Mouse (Mus musculus) intestine, postnatal 0 days (tissue): Measurements from ENCODE around the gene Xylt2. TPM values are rescaled to one million over a fixed set of nuclear protein-coding genes. Genes with fewer than 3 reads are reported as not detected.

ENCODE experiments used
- ATAC-seq: fragments of 200-750 bp; cut with Nextera tagmentation; 2 replicates; pipeline ENCODE4 v1.8.0; 2017; ENCODE audit warnings: mild to moderate bottlenecking, moderate TSS enrichment, moderate library complexity
- H3K27ac ChIP-seq: fragments of 300-500 bp; sonication (generic); 2 replicates; pipeline ENCODE4 v1.5.1; 2014; ENCODE audit warnings: mild to moderate bottlenecking, low read depth, low read length, moderate library complexity
- H3K27me3 ChIP-seq: fragments of 300-500 bp; sonication (generic); replicated peaks from 2 replicates; pipeline ENCODE4 v1.6.1; 2014; ENCODE audit warnings: low read length, mixed read lengths; ENCODE audit not compliant: control insufficient read depth, insufficient read depth
- H3K36me3 ChIP-seq: fragments of 300-500 bp; sonication (generic); 2 replicates; pipeline ENCODE4 v1.6.1; 2014; ENCODE audit warnings: mild to moderate bottlenecking, moderate library complexity; ENCODE audit not compliant: control insufficient read depth, insufficient read depth
- H3K4me1 ChIP-seq: fragments of 300-500 bp; sonication (generic); replicated peaks from 2 replicates; pipeline ENCODE4 v1.6.1; 2014; ENCODE audit warnings: antibody characterized with exemption, low read length, mixed read lengths; ENCODE audit not compliant: control insufficient read depth, insufficient read depth
- H3K4me2 ChIP-seq: fragments of 300-500 bp; sonication (generic); replicated peaks from 2 replicates; pipeline ENCODE4 v1.6.1; 2014; ENCODE audit warnings: low read depth, mild to moderate bottlenecking, moderate library complexity
- H3K4me3 ChIP-seq: fragments of 300-500 bp; sonication (generic); 2 replicates; pipeline ENCODE4 v1.5.1; 2014; ENCODE audit warnings: low read depth, low read length
- H3K9ac ChIP-seq: fragments of 300-500 bp; sonication (generic); 2 replicates; pipeline ENCODE4 v1.6.1; 2014; ENCODE audit warnings: mild to moderate bottlenecking, low read depth, low read length
- H3K9me3 ChIP-seq: fragments of 300-500 bp; sonication (generic); 2 replicates; pipeline ENCODE4 v1.6.1; 2016; ENCODE audit warnings: mixed run types; ENCODE audit not compliant: control insufficient read depth
- CTCF ChIP-seq: sonication (generic); IDR thresholded peaks from 2 replicates; pipeline ENCODE4 v1.5.1; 2016; ENCODE audit warnings: low read depth, mild to moderate bottlenecking, control low read depth, antibody characterized with exemption, moderate library complexity
- WGBS: fragments of 180-500 bp; shearing (Covaris S2); extraction: QIAGEN DNeasy Blood & Tissue Kit; methylation state at CpG from one replicate; pipeline ENCODE4 v1.1.7; 2014; 5-methylcytosine and 5-hydroxymethylcytosine counted together
- polyA plus RNA-seq: library from polyadenylated mRNA; unstranded; fragments of >200 nt; fragmentation: Nextera tagmentation; extraction: Ambion mirVana; gene quantifications from 2 replicates; pipeline ENCODE4 v1.2.1, GENCODE M21; 2015

Xylt2 gene
- polyA plus RNA-seq, 1 experiment from 2014 or later, result 8.0 TPM

DNA sequence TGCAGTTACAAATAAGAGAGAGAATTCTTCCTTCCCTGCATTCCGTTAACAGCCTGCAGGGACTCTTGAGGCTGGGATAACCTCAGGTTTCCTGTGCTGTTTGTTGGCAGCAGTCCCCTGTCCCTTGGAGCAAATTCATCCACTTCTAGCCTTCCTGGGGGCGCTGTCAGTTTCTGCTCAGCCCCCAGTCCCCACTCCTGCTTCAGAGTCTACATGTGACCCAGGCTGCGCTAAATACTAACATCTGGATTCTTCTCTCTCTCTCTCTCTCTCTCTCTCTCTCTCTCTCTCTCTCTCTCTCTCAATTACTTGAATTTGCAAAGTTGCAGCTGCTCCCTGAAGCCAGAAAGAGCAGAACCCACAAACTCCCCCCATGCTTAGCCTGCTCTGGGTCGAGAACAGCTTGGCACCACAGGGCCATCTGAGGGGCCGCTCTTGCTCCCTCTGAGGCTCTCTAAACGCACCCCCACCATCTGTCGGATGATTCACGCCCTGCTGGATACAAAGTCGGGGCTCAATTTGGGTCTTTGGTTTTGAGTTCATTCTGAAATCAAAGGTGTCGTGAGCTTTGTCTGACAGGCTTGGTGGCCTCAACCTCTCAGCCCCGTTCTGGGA, 36.0 kb upstream of the Xylt2 start:
- no peak overlapping the region for H3K9ac ChIP-seq
- 0 out of 2 replicates have a peak, but pooled peaks cover 3% of the 10 kb centered on the region for H3K9me3 ChIP-seq
- no peak overlapping the region for H3K27ac ChIP-seq
- no peaks in the 10 kb centered on the region for H3K36me3 ChIP-seq
- no peaks in the 10 kb centered on the region for H3K4me1 ChIP-seq
- TF ChIP-seq CTCF, result no peak
- H3K4me2 ChIP-seq, result no peak overlapping the region
- ATAC-seq, result no peak
- 37% methylated on average over 11 of the region's 11 CpGs for WGBS
- H3K27me3 ChIP-seq, result no peaks in the 10 kb centered on the region
- H3K4me3 ChIP-seq, result no peak overlapping the region

DNA sequence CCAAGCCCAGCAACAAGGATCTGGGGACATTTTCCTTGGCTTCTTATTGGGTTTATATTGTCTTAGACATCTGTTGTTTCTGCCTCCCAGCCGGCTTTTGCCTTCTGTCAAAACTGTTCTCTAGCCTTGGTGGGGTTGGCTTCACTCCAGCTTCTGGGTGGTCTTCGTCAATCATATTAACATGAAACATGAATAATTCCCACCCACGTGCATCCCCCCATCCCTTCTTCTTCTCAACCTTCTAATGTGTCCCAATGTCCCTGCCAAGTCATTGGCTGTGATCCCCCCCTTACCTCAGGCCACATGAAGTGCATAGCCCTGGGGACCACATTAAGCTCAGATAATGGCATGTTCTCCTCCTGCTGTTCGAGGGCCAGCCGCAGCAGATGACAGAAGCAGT, 27.2 kb upstream of the Xylt2 start, which contains the start of gene Gm11541:
Gm11541 (minus strand) TSS at position 28 of the 400 bp plus-strand sequence.
- Histone ChIP-seq H3K27ac (no peak within 1 kb of the TSS), H3K9me3 (no peaks in the 10 kb centered on the region), H3K27me3 (0 out of 2 replicates have a peak, but pooled peaks cover 6% of the 10 kb centered on the region), H3K36me3 (no peaks in the 10 kb centered on the region), H3K9ac (no peak within 1 kb of the TSS), H3K4me1 (no peaks in the 10 kb centered on the region), H3K4me3 (no peak within 1 kb of the TSS), H3K4me2 (no peak within 1 kb of the TSS)
- WGBS, result 60% methylated on average over 5 of the region's 5 CpGs
- no peak for TF ChIP-seq CTCF
- no peak for ATAC-seq

DNA sequence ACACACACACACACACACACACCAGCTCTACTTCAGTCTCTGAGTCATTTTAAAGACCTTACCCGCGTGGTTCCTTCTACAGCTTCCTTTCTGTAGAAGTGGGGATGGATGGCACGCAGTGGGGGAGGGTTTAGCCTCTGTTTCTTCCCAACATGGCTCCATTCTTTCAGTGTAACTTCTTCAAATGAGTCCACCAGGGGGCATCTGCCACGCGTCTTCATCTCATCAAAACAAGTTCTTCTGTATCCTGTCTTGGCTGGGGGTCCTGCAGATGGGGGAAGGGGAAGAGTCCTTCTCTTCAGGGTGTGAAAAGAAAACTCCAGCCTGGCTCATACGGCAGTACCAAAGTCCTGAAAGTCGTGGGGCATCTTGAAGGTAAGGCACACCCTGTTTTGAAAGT, 26.7 kb upstream of the Xylt2 start:
- Histone ChIP-seq H3K9me3 (no peaks in the 10 kb centered on the region), H3K4me3 (no peak overlapping the region), H3K36me3 (no peaks in the 10 kb centered on the region), H3K9ac (no peak overlapping the region), H3K4me2 (no peak overlapping the region), H3K27ac (no peak overlapping the region), H3K4me1 (no peaks in the 10 kb centered on the region), H3K27me3 (0 out of 2 replicates have a peak, but pooled peaks cover 6% of the 10 kb centered on the region)
- WGBS, result 50% methylated on average over 7 of the region's 7 CpGs
- ATAC-seq, result no peak
- TF ChIP-seq CTCF, result peak; percentile 55

DNA sequence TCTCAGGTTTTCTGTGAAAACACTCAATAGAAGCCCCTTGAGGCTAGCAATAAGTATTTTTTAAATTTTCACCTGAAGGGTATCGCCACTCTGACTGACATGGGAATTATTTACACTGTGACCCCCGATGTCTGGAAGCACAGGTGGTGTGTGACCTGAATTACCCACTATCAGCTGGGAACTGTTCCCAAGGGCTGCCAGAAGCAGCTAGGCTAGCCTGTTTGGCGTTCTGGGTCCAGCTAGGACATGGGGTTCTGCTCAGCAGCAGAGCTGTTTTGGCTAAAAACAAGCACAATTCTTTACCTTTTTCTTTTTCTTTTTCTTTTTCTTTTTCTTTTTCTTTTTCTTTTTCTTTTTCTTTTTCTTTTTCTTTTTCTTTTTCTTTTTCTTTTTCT, 24.9 kb upstream of the Xylt2 start:
- Histone ChIP-seq H3K9me3 (no peaks in the 10 kb centered on the region), H3K9ac (no peak overlapping the region), H3K4me3 (no peak overlapping the region), H3K27me3 (0 out of 2 replicates have a peak, but pooled peaks cover 6% of the 10 kb centered on the region), H3K27ac (no peak overlapping the region), H3K36me3 (no peaks in the 10 kb centered on the region), H3K4me1 (no peaks in the 10 kb centered on the region), H3K4me2 (peak overlapping the region; percentile 37; the same call in 1 of the 2 replicates)
- 29% methylated on average over 3 of the region's 3 CpGs for WGBS
- no peak for TF ChIP-seq CTCF
- no peak for ATAC-seq

DNA sequence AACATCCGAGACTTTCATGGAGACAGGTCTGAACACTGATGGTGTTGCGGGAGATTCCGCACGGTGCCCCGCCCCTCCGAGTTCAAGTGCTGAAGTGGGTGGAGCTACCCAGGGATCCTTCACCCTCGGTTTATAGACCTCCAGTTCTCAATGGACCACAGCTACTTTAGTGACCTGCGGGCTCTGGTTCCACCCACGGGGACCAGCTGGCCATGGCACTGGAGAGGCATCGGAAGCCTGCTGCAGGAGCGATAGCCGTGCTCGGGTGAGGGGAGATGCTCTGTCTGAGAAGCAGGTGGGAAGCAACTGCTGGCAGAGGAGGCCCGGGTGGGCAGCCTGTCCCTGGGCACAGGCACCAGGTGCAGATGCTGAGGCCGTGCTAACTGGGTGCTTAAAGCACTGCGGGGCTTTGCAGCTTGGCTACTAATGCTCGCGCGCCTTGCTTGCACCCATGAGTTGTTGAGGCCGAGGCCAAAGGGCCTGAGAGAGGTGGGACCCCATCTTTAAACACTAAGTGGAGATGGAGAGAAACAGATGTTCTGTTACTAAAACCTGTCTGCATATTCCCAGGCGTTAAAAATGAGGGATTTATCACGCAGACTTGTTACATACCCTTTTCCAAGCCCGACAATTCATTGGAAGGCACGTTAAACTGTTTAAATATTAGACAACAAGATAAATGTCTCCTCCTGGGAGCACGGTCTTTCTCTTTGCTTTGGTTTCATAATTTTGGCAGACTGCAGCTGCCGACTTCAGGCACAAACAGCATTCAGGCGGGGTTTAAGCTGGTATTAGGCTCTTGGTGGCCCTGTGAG, 24.3 kb upstream of the Xylt2 start:
- Histone ChIP-seq H3K4me1 (no peaks in the 10 kb centered on the region), H3K4me2 (peak overlapping the region; percentile 37), H3K27me3 (0 out of 2 replicates have a peak, but pooled peaks cover 6% of the 10 kb centered on the region), H3K9me3 (no peaks in the 10 kb centered on the region), H3K9ac (no peak overlapping the region), H3K4me3 (no peak overlapping the region; the same call in 1 of the 2 replicates), H3K27ac (no peak overlapping the region), H3K36me3 (no peaks in the 10 kb centered on the region)
- 41% methylated on average over 27 of the region's 27 CpGs for WGBS
- no peak for ATAC-seq
- TF ChIP-seq CTCF, result no peak

DNA sequence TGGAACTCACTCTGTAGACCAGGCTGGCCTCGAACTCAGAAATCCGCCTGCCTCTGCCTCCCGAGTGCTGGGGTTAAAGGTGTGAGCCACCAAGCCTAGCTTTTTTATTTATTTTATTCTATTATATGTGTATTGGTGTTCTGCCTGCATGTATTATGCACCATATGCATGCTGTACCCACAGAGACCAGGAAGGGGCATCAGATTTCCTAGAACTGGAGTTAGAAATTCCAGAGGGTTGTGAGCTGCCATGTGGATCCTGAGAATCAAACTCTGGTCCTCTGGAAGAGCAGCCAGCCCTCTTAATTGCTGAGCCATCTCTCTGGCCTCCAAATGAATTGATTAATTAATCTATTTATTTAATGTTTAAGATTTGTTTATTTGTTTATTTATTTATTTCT, 22.1 kb upstream of the Xylt2 start:
- H3K27ac ChIP-seq, result no peak overlapping the region
- 0 out of 2 replicates have a peak, but pooled peaks cover 6% of the 10 kb centered on the region for H3K27me3 ChIP-seq
- H3K4me1 ChIP-seq, result no peaks in the 10 kb centered on the region
- no peak for TF ChIP-seq CTCF
- ATAC-seq, result no peak
- no peak overlapping the region for H3K9ac ChIP-seq
- WGBS, result 94% methylated on average over 3 of the region's 3 CpGs
- no peak overlapping the region for H3K4me2 ChIP-seq
- H3K9me3 ChIP-seq, result no peaks in the 10 kb centered on the region
- no peak overlapping the region for H3K4me3 ChIP-seq
- no peaks in the 10 kb centered on the region for H3K36me3 ChIP-seq
